Mouse (Mus musculus) heart, embryonic 15.5 days (tissue): ENCODE results near the gene Zfp658. TPM values are rescaled to one million over a fixed set of nuclear protein-coding genes. Genes with fewer than 3 reads are reported as not detected.

ENCODE experiments used
- ATAC-seq: fragments of 200-750 bp; cut with Nextera tagmentation; replicated peaks from 2 replicates; pipeline ENCODE4 v1.8.0; 2017; ENCODE audit warnings: low read depth, moderate TSS enrichment; ENCODE audit not compliant: insufficient number of reproducible peaks, insufficient read depth, low FRiP score
- H3K27ac ChIP-seq: fragments of 300-500 bp; sonication (generic); 2 replicates; pipeline ENCODE4 v1.5.1; 2015; ENCODE audit warnings: mild to moderate bottlenecking, inconsistent platforms
- H3K27me3 ChIP-seq: fragments of 300-500 bp; sonication (generic); 2 replicates; pipeline ENCODE4 v1.6.1; 2015; ENCODE audit warnings: inconsistent platforms
- H3K36me3 ChIP-seq: fragments of 300-500 bp; sonication (generic); 2 replicates; pipeline ENCODE4 v1.6.1; 2015; ENCODE audit warnings: mild to moderate bottlenecking, inconsistent platforms
- H3K4me1 ChIP-seq: fragments of 300-500 bp; sonication (generic); replicated peaks from 2 replicates; pipeline ENCODE4 v1.6.1; 2015; ENCODE audit warnings: inconsistent platforms
- H3K4me2 ChIP-seq: fragments of 300-500 bp; sonication (generic); 2 replicates; pipeline ENCODE4 v1.6.1; 2015; ENCODE audit warnings: inconsistent platforms, mild to moderate bottlenecking, moderate library complexity
- H3K4me3 ChIP-seq: fragments of 300-500 bp; sonication (generic); 2 replicates; pipeline ENCODE4 v1.5.1; 2015; ENCODE audit warnings: mild to moderate bottlenecking, inconsistent platforms
- H3K9ac ChIP-seq: fragments of 300-500 bp; sonication (generic); 2 replicates; pipeline ENCODE4 v1.6.1; 2015; ENCODE audit warnings: mild to moderate bottlenecking, inconsistent platforms
- H3K9me3 ChIP-seq: fragments of 300-500 bp; sonication (generic); replicated peaks from 2 replicates; pipeline ENCODE4 v1.6.1; 2016; ENCODE audit warnings: inconsistent platforms
- WGBS: fragments of 180-500 bp; shearing (Covaris S2); methylation state at CpG from one replicate; pipeline ENCODE4 v1.1.7; 2015; ENCODE audit warnings: mixed read lengths; 5-methylcytosine and 5-hydroxymethylcytosine counted together
- polyA plus RNA-seq: library from polyadenylated mRNA; unstranded; fragments of >200 nt; fragmentation: Nextera tagmentation; extraction: Ambion mirVana; gene quantifications from 2 replicates; pipeline ENCODE4 v1.2.1, GENCODE M21; 2015

The Zfp658 gene
- polyA plus RNA-seq, 1 experiment from 2014 or later, result 1.3 TPM

DNA sequence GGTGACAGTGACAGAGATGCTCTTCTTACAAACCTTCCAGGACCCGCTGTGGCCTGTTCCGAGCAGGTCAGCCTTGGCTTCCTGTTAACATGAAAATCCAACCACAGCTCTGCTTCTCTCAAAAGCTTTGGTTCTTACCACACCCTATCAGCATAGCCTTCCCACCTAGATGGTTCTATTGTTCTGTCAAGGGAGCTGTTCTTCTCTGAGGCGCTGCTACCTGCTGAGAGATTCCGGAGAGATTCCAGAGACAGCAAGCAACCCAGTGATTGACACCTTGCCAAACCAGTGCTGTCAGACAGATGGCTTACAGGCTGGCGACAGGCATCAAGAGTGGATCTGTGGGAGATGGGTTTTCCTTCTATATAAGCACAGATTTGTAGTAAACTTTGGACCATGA lies 14.4 kb upstream of the Zfp658 start:
- Histone ChIP-seq H3K9me3 (no peaks in the 10 kb centered on the region), H3K4me2 (no peak overlapping the region), H3K9ac (no peak overlapping the region), H3K27ac (no peak overlapping the region), H3K4me3 (no peak overlapping the region), H3K36me3 (no peaks in the 10 kb centered on the region), H3K4me1 (no peaks in the 10 kb centered on the region), H3K27me3 (no peaks in the 10 kb centered on the region)
- no peak for ATAC-seq
- 28% methylated on average over 5 of the region's 5 CpGs for WGBS

DNA sequence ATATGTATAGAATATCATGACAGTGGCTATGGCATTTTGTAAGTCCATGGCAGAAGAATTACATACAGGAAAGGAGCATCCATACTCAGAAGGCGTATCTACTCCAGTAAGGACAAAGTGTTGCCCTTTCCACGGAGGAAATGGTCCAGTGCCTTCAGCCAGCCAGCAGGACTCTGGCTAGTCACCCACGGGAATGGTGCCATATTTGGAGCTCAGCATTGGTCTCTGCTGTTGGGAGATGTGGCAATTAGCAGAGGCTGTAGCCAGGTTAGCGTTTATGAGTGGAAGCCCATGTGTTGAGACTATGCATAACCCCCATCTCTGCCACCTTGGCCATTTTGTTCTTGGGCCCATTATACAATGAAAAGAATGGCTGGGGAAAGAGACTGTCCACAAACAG lies 13.8 kb upstream of the Zfp658 start:
- H3K36me3 ChIP-seq, result no peaks in the 10 kb centered on the region
- H3K9ac ChIP-seq, result no peak overlapping the region
- 75% methylated on average over 4 of the region's 4 CpGs for WGBS
- no peaks in the 10 kb centered on the region for H3K4me1 ChIP-seq
- no peaks in the 10 kb centered on the region for H3K9me3 ChIP-seq
- H3K4me3 ChIP-seq, result no peak overlapping the region
- ATAC-seq, result no peak
- no peak overlapping the region for H3K27ac ChIP-seq
- no peaks in the 10 kb centered on the region for H3K27me3 ChIP-seq
- no peak overlapping the region for H3K4me2 ChIP-seq

DNA sequence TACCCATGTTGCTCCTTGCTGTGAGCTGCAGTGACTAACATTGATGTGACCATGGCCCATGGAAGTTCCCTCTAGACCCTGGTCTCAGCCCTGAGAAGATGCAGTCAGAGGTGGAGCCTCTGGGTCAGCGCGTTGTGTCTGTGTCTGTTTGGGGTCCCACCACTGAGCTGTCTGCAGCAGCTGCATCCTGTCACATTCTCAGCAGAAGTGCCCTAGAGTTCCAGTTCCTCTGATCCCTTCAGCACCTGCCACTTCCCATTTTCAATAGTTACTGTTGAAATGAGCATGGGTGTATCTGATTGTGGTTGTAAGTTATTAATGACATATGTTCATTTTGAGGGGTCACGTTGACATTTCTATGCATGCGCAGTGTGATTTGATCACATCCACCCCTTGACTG lies 8.9 kb upstream of the Zfp658 start:
- Histone ChIP-seq H3K4me3 (no peak overlapping the region), H3K27me3 (no peaks in the 10 kb centered on the region), H3K9ac (no peak overlapping the region), H3K4me1 (no peaks in the 10 kb centered on the region), H3K36me3 (no peaks in the 10 kb centered on the region), H3K4me2 (no peak overlapping the region), H3K9me3 (no peaks in the 10 kb centered on the region), H3K27ac (no peak overlapping the region)
- WGBS, result 74% methylated on average over 4 of the region's 4 CpGs
- ATAC-seq, result no peak

- Histone ChIP-seq H3K4me3 (no peak overlapping the region), H3K4me2 (no peak overlapping the region), H3K27ac (no peak overlapping the region), H3K4me1 (no peaks in the 10 kb centered on the region), H3K27me3 (no peaks in the 10 kb centered on the region), H3K9ac (no peak overlapping the region), H3K9me3 (no peaks in the 10 kb centered on the region), H3K36me3 (no peaks in the 10 kb centered on the region)
- peak; percentile 48; the same call in 1 of the 2 replicates for ATAC-seq
- 33% methylated on average over 3 of the region's 3 CpGs for WGBS
These were observed 7.5 kb upstream of the Zfp658 start for GRCm38 (mm10) chr7:43554550-43554949.

DNA sequence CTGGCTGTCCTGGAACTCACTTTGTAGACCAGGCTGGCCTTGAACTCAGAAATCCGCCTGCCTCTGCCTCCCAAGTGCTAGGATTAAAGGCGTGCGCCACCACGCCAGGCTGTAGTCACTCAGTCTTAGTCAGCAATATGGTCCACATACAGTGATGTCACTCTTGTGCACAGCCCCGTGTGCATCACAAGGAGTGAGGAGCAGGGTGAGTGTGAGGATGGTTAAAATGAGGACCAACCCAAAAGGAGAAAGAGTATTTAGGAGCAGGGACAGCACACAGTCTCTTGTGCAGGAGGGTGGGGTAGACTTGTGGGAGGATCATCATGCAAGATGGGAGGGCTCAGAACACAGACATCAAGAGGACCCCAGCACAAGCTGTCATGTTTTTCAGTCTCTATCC lies 6.7 kb upstream of the Zfp658 start:
- ATAC-seq, result no peak
- Histone ChIP-seq H3K27me3 (no peaks in the 10 kb centered on the region), H3K27ac (no peak overlapping the region), H3K4me2 (no peak overlapping the region), H3K4me1 (no peaks in the 10 kb centered on the region), H3K9ac (no peak overlapping the region), H3K4me3 (no peak overlapping the region), H3K9me3 (no peaks in the 10 kb centered on the region), H3K36me3 (no peaks in the 10 kb centered on the region)
- WGBS, result 83% methylated on average over 5 of the region's 5 CpGs

- ATAC-seq, result no peak
- H3K4me2 ChIP-seq, result no peak overlapping the region
These were observed 5.2 kb upstream of the Zfp658 start for GRCm38 (mm10) chr7:43556901-43557300.

DNA sequence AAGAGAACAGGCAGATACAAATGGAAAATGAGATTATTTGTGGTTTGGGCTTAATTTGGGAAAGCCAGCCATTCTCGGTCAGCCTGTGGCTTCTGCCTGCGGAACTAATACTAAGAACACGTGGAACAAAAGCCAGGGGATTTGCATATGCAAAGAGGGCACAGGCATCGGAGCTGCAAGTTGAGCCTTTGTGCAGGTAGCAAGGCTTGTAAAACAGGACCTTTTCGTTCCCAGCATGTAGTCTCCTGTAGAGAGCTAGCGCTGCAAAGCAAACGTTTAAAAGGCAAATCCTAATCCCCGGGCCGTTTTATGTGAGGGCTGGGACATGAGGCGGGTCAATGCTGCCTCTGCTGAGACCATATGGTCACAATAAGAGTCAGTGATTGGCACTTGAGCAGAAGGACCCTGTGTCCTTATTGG lies 605 bp downstream of the Zfp658 start:
- Histone ChIP-seq H3K9ac (peak overlapping the region; percentile 66), H3K9me3 (no peaks in the 10 kb centered on the region), H3K27me3 (no peaks in the 10 kb centered on the region), H3K4me2 (peak overlapping the region; percentile 66), H3K27ac (peak overlapping the region; percentile 74), H3K36me3 (peaks cover 11% of the 10 kb centered on the region; the same call in 1 of the 2 replicates), H3K4me3 (peak overlapping the region; percentile 68), H3K4me1 (0 out of 2 replicates have a peak, but pooled peaks cover 4% of the 10 kb centered on the region)
- ATAC-seq, result no peak
- under 1% methylated on average over 10 of the region's 10 CpGs for WGBS

More at GRCm38 (mm10) chr7:43556901-43557300, 5.2 kb upstream of the Zfp658 start:
- no peak overlapping the region for H3K27ac ChIP-seq
- no peaks in the 10 kb centered on the region for H3K36me3 ChIP-seq
- H3K9ac ChIP-seq, result no peak overlapping the region
- 53% methylated on average over 1 of the region's 1 CpGs for WGBS
- H3K4me1 ChIP-seq, result no peaks in the 10 kb centered on the region
- H3K27me3 ChIP-seq, result no peaks in the 10 kb centered on the region
- no peak overlapping the region for H3K4me3 ChIP-seq
- H3K9me3 ChIP-seq, result no peaks in the 10 kb centered on the region

GRCm38 (mm10) chr7:43563300-43563699 lies 1.2 kb downstream of the Zfp658 start:
- ATAC-seq, result no peak
- no peak overlapping the region for H3K9ac ChIP-seq
- WGBS, result 54% methylated on average over 6 of the region's 6 CpGs

DNA sequence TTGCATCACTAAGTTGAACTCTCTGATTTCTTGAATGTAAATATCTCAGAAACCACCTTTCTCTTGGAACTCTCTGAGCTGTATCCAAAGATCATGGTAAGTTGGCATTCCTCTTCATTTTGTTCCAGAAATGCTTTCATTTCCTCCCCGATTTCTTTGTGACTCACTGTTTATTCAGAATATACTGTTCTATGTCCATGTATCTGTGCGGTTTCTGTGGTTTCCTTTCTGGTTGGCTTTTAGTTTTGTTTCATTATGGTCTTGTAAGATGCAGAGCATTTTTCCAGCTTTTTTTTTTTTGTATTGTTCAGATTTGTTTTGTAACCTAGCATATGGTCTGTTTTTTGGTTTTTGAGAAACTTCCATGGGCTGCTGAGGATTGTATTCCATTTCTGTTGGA lies 9.2 kb downstream of the Zfp658 start:
- Histone ChIP-seq H3K9ac (no peak overlapping the region), H3K27me3 (no peaks in the 10 kb centered on the region), H3K27ac (no peak overlapping the region), H3K36me3 (peaks cover 53% of the 10 kb centered on the region), H3K4me1 (no peaks in the 10 kb centered on the region), H3K4me2 (no peak overlapping the region), H3K4me3 (no peak overlapping the region), H3K9me3 (no peaks in the 10 kb centered on the region)
- no peak for ATAC-seq
- 87% methylated on average over 2 of the region's 2 CpGs for WGBS

More at GRCm38 (mm10) chr7:43563300-43563699, 1.2 kb downstream of the Zfp658 start:
- Histone ChIP-seq H3K9me3 (no peaks in the 10 kb centered on the region), H3K27ac (no peak overlapping the region), H3K4me1 (0 out of 2 replicates have a peak, but pooled peaks cover 4% of the 10 kb centered on the region), H3K4me2 (peak overlapping the region; percentile 66), H3K4me3 (peak overlapping the region; percentile 68), H3K27me3 (no peaks in the 10 kb centered on the region), H3K36me3 (peaks cover 17% of the 10 kb centered on the region)

GRCm38 (mm10) chr7:43579440-43580171 lies 17.6 kb downstream of the Zfp658 start, which contains the start of gene Zfp719:
Zfp719 (plus strand) TSS chr7:43579610.
- WGBS, result under 1% methylated on average over 37 of the region's 37 CpGs
- Histone ChIP-seq H3K9me3 (no peaks in the 10 kb centered on the region), H3K4me1 (peaks cover 19% of the 10 kb centered on the region), H3K36me3 (peaks cover 9% of the 10 kb centered on the region), H3K4me2 (peak within 1 kb of the TSS; percentile 76), H3K9ac (peak within 1 kb of the TSS; percentile 72), H3K27ac (peak within 1 kb of the TSS; percentile 75), H3K27me3 (no peaks in the 10 kb centered on the region), H3K4me3 (peak within 1 kb of the TSS; percentile 63)
- peak; percentile 97 for ATAC-seq

DNA sequence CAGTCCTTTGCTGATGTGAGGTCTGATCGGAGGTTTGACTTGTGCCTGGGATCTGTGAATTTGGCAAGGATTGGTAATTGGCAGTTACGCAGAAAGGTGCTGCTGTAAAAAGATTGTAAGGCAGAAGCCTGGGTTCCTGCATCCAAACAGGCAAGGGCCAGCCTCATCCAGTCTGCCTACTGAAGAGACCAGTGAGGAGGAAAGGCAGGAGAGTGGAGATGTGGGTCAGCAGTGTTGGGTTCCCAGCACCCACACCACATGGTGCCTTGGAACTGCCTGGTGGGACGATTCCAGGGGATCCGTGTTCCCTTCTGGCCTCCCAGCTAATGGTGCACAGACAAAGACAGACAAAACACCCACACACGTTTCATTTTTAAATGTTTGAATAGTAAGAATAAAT lies 18.5 kb downstream of the Zfp658 start:
- no peak for ATAC-seq
- WGBS, result 60% methylated on average over 5 of the region's 5 CpGs
- no peaks in the 10 kb centered on the region for H3K9me3 ChIP-seq
- peaks cover 19% of the 10 kb centered on the region for H3K4me1 ChIP-seq
- no peak overlapping the region for H3K27ac ChIP-seq
- H3K9ac ChIP-seq, result peak overlapping the region; percentile 72
- H3K4me3 ChIP-seq, result peak overlapping the region; percentile 63
- H3K27me3 ChIP-seq, result no peaks in the 10 kb centered on the region
- peak overlapping the region; percentile 76 for H3K4me2 ChIP-seq
- H3K36me3 ChIP-seq, result peaks cover 14% of the 10 kb centered on the region

DNA sequence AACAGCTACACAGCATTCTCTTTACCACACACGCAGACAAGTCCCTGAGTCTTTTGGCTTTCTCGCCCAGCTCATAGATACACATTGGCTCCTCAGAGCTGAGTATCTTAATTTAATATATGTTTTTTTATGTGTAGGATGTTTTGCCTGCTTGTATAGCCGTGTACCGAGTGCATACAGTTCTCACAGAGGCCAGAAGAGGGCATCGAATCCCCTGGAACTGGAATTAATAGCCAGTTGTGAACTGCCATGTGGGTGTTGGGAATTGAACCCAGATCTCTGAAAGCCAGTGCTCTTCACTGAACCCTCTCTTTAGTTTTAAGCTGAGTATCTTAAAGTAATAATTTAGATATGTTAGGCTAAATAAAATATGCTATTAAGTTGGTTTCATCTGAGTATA lies 22.7 kb downstream of the Zfp658 start:
- no peak overlapping the region for H3K27ac ChIP-seq
- no peaks in the 10 kb centered on the region for H3K27me3 ChIP-seq
- H3K9ac ChIP-seq, result no peak overlapping the region
- H3K4me2 ChIP-seq, result no peak overlapping the region
- 87% methylated on average over 5 of the region's 5 CpGs for WGBS
- peaks cover 19% of the 10 kb centered on the region for H3K4me1 ChIP-seq
- no peaks in the 10 kb centered on the region for H3K9me3 ChIP-seq
- no peak for ATAC-seq
- H3K36me3 ChIP-seq, result peaks cover 54% of the 10 kb centered on the region
- no peak overlapping the region for H3K4me3 ChIP-seq
